Mouse (Mus musculus): ENCODE measurements at regions not wholly inside any gene's neighbourhood (a gene's known extent, or its start where the extent isn't known, plus 50 kb on each side); places are given as distances from the start of the nearest gene placed in this dataset.

DNA sequence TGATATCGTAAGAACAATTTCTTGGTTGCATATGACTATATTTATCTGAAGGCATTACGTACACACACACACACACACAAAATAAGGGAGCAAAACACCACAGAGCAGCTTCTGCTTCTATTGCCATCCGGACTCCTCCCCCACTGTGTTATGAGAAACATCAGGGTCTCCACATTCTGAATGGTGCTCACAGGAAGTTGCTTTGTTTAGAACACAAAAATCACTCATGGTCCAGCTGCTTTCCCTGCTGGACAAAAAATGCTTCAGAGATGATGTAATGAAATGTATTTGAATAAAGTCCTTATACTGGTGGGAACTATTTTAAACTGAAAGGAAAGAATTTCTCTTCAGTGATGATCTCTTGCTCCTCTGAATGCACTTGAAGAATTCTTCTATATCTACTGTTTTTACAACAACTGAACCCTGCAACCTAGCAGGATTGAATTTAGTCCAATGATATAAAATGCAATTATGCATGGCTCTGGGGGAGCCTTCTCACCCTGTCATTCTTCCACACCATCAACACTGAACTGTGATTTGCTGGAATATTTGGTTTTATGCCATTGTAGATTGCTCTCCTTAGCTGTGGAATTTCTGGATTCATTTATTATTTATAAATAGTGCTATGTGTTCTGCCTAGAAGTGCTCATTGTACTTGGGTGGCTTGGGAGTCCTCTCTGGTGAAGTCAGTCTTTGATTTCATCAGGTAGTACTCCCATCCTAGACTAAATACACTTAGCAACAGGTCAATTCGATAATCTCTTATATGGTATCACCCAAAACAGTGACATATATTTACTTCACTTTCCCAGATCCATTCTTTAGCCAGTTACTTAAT is 296.7 kb upstream of the Pitrm1 start:
- H3K4me3 ChIP-seq (ENCODE audit: low read depth, low read length): no peak overlapping the region
- H3K9ac ChIP-seq (replicated peaks): no peak overlapping the region
- no peaks in the 10 kb centered on the region for H3K27me3 ChIP-seq (ENCODE audit: insufficient read depth, low read length)
- no peaks in the 10 kb centered on the region for H3K36me3 ChIP-seq (replicated peaks; ENCODE audit: insufficient read depth, low read length)
- H3K27ac ChIP-seq (ENCODE audit: low read depth): no peak overlapping the region
- WGBS (ENCODE audit: insufficient replicate concordance): 60% methylated on average over 4 of the region's 4 CpGs
- ATAC-seq (no peak), DNase-seq (no peak)
- H3K4me1 ChIP-seq (ENCODE audit: insufficient read depth): no peaks in the 10 kb centered on the region
- TF ChIP-seq CTCF (IDR thresholded peaks at IDR 0.05; ENCODE audit: low read depth) (no peak), EP300 (IDR thresholded peaks at IDR 0.05; ENCODE audit: low read depth) (no peak)
- H3K4me2 ChIP-seq (ENCODE audit: low read depth, low read length): no peak overlapping the region
- H3K9me3 ChIP-seq (ENCODE audit: low read length): no peaks in the 10 kb centered on the region

DNA sequence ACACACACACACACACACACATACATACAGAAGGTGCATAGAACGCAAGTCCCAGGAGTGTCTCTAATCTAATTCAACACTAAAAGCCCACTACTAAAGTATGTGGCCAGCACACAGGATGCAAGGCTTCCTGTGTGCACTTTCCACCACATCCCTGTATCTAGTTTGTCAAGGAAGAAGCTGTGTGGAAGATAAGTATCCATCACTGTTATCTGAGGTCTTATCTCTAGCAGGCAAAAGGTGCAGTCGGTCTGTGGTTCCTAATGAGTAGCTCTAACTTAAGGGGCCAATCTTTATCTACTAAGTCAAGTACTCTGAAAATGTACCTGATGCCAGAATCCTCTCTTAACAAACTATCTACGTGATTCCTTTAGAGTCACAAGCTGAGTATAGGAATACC is 295.8 kb upstream of the Pitrm1 start:
- Histone ChIP-seq H3K27ac (ENCODE audit: low read depth) (no peak overlapping the region), H3K9me3 (ENCODE audit: low read length) (no peaks in the 10 kb centered on the region), H3K4me1 (ENCODE audit: insufficient read depth) (no peaks in the 10 kb centered on the region), H3K9ac (replicated peaks) (no peak overlapping the region), H3K4me3 (ENCODE audit: low read depth, low read length) (no peak overlapping the region), H3K4me2 (ENCODE audit: low read depth, low read length) (no peak overlapping the region), H3K27me3 (ENCODE audit: insufficient read depth, low read length) (no peaks in the 10 kb centered on the region), H3K36me3 (replicated peaks; ENCODE audit: insufficient read depth, low read length) (no peaks in the 10 kb centered on the region)
- no peak for TF ChIP-seq CTCF (IDR thresholded peaks at IDR 0.05; ENCODE audit: low read depth)
- no peak for TF ChIP-seq EP300 (IDR thresholded peaks at IDR 0.05; ENCODE audit: low read depth)
- DNase-seq (no peak), ATAC-seq (no peak)
- WGBS (ENCODE audit: insufficient replicate concordance): 26% methylated on average over 3 of the region's 3 CpGs

DNA sequence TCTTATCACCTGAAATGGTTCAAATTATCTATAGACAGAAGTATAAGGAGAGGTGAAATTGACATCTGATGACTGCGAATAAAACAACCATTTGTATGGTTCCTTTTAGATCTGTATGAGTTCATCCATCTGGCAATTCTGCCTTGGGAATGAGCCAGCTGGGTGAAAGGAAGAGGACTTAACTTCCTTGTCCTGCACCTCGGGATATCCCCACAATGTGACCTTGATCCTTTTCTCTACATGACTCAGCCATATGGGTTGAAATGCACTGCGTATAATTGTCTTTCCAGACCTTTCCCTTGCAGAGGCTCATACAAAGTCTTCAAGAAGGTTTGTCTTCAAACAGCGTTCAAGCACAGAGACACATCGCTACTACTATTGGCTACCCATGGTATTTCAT is 292.6 kb upstream of the Pitrm1 start:
- Histone ChIP-seq H3K27ac (ENCODE audit: low read depth) (no peak overlapping the region), H3K27me3 (ENCODE audit: insufficient read depth, low read length) (no peaks in the 10 kb centered on the region), H3K36me3 (replicated peaks; ENCODE audit: insufficient read depth, low read length) (no peaks in the 10 kb centered on the region), H3K4me3 (ENCODE audit: low read depth, low read length) (no peak overlapping the region), H3K4me2 (ENCODE audit: low read depth, low read length) (no peak overlapping the region), H3K9ac (replicated peaks) (no peak overlapping the region), H3K9me3 (ENCODE audit: low read length) (no peaks in the 10 kb centered on the region), H3K4me1 (ENCODE audit: insufficient read depth) (no peaks in the 10 kb centered on the region)
- DNase-seq (no peak), ATAC-seq (no peak)
- 85% methylated on average over 5 of the region's 5 CpGs for WGBS (ENCODE audit: insufficient replicate concordance)
- no peak for TF ChIP-seq CTCF (IDR thresholded peaks at IDR 0.05; ENCODE audit: low read depth)
- TF ChIP-seq EP300 (IDR thresholded peaks at IDR 0.05; ENCODE audit: low read depth): no peak

DNA sequence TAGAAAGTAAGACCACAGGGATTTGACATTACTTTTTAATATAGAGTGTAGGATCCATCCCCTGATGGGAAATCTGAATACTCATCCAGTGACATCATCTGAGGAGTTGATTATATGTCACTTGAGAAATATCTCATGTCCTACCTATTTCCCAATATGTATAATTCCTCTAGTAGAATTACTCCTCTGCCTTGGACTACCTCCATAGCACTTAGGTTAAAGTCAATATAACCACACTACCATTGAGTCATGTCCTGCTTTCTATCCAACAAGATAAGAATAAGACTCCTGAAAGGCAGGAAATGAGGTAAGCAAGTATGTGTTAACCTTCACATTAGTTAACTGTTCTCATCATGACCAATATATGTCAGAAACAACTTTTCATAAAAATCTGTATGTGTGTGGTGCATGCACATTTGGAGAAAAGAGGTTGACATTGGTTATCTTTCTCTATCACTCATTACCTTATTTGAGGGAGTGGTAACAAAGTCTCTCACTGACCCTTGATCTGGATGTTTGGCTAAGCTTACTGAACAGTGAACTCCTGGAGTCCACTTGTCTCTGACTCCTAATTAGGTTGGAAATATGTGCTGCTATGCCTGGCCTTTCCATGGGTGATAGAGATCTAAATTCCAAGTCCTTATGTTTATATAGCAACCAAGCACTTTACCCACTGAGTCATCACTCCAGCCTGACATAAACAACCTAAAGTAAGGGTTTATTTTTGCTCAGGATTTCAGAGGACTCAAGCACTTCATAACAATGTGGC is 292.0 kb upstream of the Pitrm1 start:
- Histone ChIP-seq H3K4me1 (ENCODE audit: insufficient read depth) (no peaks in the 10 kb centered on the region), H3K9me3 (ENCODE audit: low read length) (no peaks in the 10 kb centered on the region), H3K9ac (replicated peaks) (no peak overlapping the region), H3K4me3 (ENCODE audit: low read depth, low read length) (no peak overlapping the region), H3K27ac (ENCODE audit: low read depth) (no peak overlapping the region), H3K4me2 (ENCODE audit: low read depth, low read length) (no peak overlapping the region), H3K36me3 (replicated peaks; ENCODE audit: insufficient read depth, low read length) (no peaks in the 10 kb centered on the region), H3K27me3 (ENCODE audit: insufficient read depth, low read length) (no peaks in the 10 kb centered on the region)
- TF ChIP-seq EP300 (IDR thresholded peaks at IDR 0.05; ENCODE audit: low read depth): no peak
- TF ChIP-seq CTCF (IDR thresholded peaks at IDR 0.05; ENCODE audit: low read depth): no peak
- ATAC-seq: no peak
- DNase-seq: no peak

DNA sequence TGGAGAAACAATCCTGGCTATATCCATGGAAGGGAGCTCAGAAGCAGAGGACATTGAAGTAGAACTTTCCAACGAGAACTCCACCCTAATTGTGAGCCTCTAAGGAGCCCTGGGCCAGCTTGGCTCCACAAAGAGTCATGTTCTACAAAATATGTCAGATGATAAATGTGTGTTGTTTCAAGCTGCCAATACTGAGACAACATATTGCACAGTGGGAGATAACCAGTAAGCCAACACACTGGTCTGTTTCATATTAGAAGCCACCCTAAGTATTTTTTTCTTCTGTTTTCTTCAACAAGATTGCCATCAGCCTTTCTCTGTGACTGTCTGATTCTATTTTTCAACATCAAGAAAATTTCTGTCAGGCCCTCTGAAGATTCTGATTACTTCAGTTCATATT is 289.5 kb upstream of the Pitrm1 start:
- no peak for DNase-seq

DNA sequence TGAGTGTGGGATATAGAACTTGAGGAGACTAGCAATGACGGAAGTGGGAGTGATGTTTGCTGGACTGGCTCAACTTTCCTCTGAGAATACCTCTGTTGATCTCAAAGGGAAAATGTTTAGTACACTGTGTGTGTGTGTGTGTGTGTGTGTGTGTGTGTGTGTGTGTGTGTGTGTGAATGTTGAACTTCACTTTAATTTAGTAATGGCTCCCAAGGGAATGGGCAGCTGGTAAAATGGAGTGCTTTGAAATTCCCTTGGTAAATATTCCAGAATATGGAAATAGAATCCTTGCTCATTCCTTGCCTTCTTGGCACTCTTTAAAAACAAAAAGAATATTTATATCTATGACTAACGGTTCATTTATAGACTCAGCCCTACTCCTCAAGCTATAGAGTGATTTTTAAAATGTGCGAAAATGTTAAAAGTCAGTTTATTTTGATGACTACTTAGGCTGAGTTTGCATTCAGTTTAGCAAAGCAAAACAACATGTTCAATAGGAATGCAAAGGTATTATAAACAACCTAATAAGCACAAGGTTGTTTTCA is 287.6 kb upstream of the Pitrm1 start:
- H3K4me2 ChIP-seq (ENCODE audit: low read depth, low read length): no peak overlapping the region
- TF ChIP-seq EP300 (IDR thresholded peaks at IDR 0.05; ENCODE audit: low read depth) (no peak), CTCF (IDR thresholded peaks at IDR 0.05; ENCODE audit: low read depth) (no peak)
- no peaks in the 10 kb centered on the region for H3K36me3 ChIP-seq (replicated peaks; ENCODE audit: insufficient read depth, low read length)
- DNase-seq (no peak), ATAC-seq (no peak)
- no peaks in the 10 kb centered on the region for H3K4me1 ChIP-seq (ENCODE audit: insufficient read depth)
- no peak overlapping the region for H3K9ac ChIP-seq (replicated peaks)
- H3K27me3 ChIP-seq (ENCODE audit: insufficient read depth, low read length): no peaks in the 10 kb centered on the region
- H3K9me3 ChIP-seq (ENCODE audit: low read length): no peaks in the 10 kb centered on the region
- no peak overlapping the region for H3K27ac ChIP-seq (ENCODE audit: low read depth)
- 79% methylated on average over 3 of the region's 3 CpGs for WGBS (ENCODE audit: insufficient replicate concordance)
- no peak overlapping the region for H3K4me3 ChIP-seq (ENCODE audit: low read depth, low read length)

More for the DNA sequence above, 289.5 kb upstream of the Pitrm1 start:
- no peak overlapping the region for H3K4me2 ChIP-seq (ENCODE audit: low read depth, low read length)
- no peaks in the 10 kb centered on the region for H3K4me1 ChIP-seq (ENCODE audit: insufficient read depth)
- WGBS (ENCODE audit: insufficient replicate concordance): 60% methylated on average over 1 of the region's 1 CpGs
- no peak overlapping the region for H3K27ac ChIP-seq (ENCODE audit: low read depth)
- no peaks in the 10 kb centered on the region for H3K36me3 ChIP-seq (replicated peaks; ENCODE audit: insufficient read depth, low read length)
- no peak for ATAC-seq
- H3K9ac ChIP-seq (replicated peaks): no peak overlapping the region
- no peaks in the 10 kb centered on the region for H3K9me3 ChIP-seq (ENCODE audit: low read length)
- TF ChIP-seq CTCF (IDR thresholded peaks at IDR 0.05; ENCODE audit: low read depth) (no peak), EP300 (IDR thresholded peaks at IDR 0.05; ENCODE audit: low read depth) (no peak)
- no peak overlapping the region for H3K4me3 ChIP-seq (ENCODE audit: low read depth, low read length)
- H3K27me3 ChIP-seq (ENCODE audit: insufficient read depth, low read length): no peaks in the 10 kb centered on the region
